Mouse (Mus musculus) spleen, adult 2 months (tissue): ENCODE measurements around the gene Adgrl3.

Experiments used
- CTCF ChIP-seq: fragments of 200-500 bp; IDR thresholded peaks from 2 replicates; pipeline ENCODE4 v1.5.1; 2011; ENCODE audit warnings: mild to moderate bottlenecking, inconsistent platforms; ENCODE audit not compliant: insufficient read depth, insufficient read length, insufficient replicate concordance; ENCODE audit errors: extremely low read depth
- POLR2A ChIP-seq: fragments of 200-500 bp; IDR thresholded peaks from 2 replicates; pipeline ENCODE4 v1.6.1; 2011; ENCODE audit warnings: low read depth, low read length, inconsistent platforms

GRCm38 (mm10) chr5:81124483-81124882 lies 104.5 kb downstream of the Adgrl3 start:
- TF ChIP-seq CTCF, result no peak
- TF ChIP-seq POLR2A, result no peak
